Mouse (Mus musculus) left cerebral cortex, adult 18-20 months (tissue): ENCODE results near the gene Adipor1. TPM values are rescaled to one million over a fixed set of nuclear protein-coding genes. Genes with fewer than 3 reads are reported as not detected.
"Not testable (repeated sequence)": the region's sequence is repeated elsewhere in the genome, so short reads cannot be mapped to it uniquely, and the experiment has no call there.

ENCODE experiments used
- DNase-seq, 2 experiments: peaks; one replicate each; pipeline ENCODE4 v3.0.0; 2021 to 2022; ENCODE audit warnings: low spot score in 2 of 2, mixed read lengths in 1 of 2
- total RNA-seq, 2 experiments: library from RNA; stranded (reverse); gene quantifications; 2 replicates each; pipeline ENCODE4 v1.2.3; 2021

Adipor1 gene
- total RNA-seq, 2 experiments from 2014 or later, result 59.3 to 61.4 TPM

DNA sequence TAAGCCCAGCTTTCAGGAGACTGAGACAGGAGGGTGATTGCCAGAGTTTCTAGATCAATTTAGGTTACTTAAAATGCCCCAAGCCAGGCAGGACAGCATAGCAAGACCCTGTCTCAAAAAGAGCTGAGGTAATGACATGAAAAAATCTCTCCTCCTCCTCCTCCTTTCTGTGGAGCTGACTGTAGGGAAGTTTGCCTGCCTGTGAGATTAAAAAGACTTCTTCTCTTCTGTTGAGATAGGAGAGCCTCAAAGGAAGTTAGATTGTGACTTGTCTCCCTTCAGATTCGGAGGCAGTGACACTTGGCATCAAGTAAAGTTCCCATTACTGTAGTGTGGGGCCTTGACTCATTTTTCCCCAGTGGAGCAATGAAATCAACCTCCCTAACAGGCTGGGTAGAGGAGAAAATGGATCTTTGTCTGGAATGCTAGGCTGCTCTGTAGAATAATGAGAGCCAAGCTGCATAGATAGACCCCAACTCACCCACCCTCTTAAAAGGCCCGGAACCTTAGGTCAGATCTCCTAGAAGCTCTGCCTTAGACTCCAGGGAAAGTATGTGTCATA, 3.3 kb downstream of the Adipor1 start:
- no peak for DNase-seq

DNA sequence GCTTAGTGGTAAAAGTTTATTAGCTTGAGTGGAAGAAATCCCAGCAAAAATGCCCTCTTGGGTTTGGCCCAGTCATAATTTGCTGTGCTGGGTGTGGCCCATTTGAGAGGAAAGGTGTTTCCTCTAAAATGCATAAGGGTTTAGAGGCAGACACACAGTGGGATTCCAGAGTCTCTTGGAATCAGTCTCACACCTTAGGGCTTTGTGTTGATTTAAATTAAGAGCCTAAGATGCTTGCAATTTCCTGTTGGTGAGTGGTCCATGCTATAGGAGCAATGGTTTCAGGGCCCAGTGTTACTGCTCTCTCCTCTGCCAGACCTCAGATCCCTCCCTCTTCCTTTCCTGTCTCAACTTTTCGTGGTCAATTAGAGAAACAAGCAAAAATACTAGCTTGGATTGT, 4.0 kb downstream of the Adipor1 start:
- no peak for DNase-seq

DNA sequence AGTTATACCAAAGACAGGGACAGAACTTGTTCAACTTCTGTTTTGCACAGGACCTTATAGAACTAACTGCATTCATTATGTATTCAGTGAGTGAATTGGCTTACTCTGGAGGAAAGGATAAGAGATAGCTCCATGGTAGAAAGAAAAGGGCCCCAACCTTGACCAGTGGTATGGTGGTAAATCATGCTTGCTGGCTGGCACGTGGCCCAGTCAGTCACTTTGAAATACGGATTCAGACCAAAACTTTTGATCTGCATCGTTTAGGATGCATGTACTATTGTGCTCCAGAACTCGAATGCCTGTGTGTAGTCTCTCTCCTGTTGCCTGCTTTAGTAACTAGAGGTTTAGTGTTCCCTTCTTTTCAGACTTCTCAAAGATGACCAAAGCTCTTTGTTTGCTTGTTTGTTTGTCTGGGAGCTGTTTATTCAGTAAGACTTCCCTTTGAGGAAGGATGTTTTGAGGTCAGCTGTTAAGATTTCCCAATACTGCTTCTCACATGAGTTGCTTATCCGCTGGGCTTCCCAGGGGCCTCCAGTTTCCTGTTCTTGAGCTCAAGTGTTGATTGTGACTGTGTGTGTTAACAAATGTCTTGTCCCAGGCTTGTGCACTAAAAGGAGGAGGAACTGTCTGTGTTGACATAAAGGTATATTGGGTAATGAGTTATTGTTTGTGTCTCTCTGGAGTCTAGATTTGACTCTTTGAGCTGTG, 4.7 kb downstream of the Adipor1 start:
- DNase-seq, result no peak

DNA sequence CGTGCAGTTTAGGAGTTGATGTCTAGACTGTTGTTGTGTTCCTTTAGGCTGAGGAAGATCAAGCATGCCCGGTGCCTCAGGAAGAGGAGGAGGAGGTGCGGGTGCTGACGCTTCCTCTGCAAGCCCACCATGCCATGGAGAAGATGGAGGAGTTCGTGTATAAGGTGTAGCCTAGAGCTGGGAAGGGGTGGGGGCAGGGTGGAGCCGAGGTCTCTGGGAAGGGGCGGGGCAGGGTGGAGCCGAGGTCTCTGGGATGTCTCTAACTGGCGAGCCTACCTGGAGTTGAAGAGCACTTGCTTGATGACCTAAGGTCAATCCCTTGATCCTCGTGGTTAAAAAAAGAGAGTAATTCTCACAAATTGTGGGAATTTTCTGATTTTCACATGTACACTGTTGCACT, 8.7 kb downstream of the Adipor1 start:
- DNase-seq, result no peak

DNA sequence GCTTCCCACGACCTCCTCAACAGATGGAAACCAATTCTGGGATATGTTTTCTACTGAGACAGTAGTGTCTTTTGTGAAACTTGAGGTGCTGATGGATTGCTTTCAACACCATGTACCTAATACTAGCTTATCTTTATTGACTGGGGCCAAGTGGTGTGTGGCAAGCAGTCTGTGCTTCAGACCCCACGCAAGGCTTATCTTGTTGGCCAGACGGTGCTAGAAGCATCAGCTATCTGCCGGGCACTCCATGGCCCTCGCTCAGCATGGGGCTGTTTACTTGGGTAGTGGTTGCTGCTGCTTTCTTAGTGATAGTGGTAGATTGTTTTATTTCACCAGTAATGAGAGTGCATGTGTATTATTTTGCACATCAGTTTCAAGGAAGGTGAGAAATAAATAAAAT, 11.1 kb downstream of the Adipor1 start:
- no peak for DNase-seq

DNA sequence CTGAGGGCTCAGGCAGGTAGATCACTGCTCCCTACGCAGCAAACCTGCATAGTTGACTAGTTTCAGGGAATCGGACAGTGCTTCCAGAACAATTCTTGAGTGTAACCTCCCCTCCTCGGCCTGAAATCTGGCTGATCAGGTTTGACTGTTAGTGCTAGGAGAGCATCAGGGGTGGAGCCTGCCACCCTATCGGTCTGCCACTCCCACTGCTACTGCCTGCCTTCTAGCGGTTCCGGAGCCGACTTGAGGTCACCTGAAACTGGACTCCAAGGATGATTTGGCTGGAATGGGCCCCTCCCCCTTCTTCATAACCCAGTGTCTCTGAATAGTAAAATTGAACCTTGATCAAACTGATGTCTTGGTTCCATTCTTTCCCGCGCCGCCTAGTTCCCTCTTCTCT, 17.8 kb downstream of the Adipor1 start:
- DNase-seq, result no peak

DNA sequence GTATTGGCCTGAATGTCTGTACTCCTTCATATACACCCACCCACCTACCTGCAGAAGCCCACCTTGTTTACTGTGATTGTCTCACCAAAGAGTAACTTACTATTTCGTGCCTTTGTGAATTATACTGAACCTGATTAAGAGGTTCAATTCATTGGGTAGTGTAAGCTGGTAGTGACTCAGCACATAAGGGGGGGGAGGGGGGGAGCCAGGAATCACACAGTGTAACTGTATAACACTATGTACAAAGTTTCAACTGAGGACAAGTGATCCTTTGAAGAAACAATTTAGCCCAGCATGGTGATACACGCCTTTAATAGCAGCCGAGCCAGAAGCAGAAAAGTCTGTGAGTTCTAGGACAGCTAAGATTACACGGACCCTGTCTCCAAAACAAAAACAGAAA, 18.3 kb downstream of the Adipor1 start:
- no peak for DNase-seq

DNA sequence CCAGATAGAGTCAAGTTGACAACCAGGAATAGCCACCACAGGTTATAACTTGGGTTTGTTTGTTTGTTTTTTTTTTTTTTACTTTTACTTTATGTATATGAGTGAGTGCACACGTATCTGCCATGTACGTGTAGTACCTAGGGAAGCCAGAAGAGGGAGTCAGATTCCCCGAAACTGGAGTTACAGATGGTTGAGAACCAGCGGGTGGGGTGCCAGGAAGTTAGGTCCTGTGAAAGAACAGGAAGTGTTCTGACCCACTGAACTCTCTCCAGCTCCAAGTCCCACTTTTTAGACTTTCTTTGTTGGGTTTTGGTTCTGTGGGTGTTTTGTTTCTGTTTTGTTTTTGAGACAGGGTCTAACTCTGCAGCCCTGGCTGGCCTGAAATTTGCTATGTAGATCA, 20.2 kb downstream of the Adipor1 start:
- DNase-seq, result no peak

DNA sequence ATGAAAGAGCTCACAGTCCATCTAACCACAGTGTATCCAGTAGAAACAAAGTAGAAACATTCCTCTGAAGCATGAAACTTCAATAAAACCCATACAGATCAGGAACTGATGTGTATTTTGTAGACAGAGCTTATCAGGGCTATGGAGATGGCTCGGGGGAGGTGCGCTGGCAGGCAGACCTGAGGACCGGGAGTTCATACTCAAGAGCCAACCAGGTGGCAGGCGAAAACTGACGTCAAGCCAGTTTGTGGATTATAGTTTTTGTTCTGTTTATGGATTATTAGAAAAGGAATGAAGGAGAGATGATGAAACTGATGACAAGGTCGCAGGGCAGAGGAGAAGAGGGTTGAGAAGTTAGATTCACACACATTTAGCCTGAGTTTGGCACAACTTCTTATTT, 25.3 kb downstream of the Adipor1 start:
- no peak for DNase-seq

DNA sequence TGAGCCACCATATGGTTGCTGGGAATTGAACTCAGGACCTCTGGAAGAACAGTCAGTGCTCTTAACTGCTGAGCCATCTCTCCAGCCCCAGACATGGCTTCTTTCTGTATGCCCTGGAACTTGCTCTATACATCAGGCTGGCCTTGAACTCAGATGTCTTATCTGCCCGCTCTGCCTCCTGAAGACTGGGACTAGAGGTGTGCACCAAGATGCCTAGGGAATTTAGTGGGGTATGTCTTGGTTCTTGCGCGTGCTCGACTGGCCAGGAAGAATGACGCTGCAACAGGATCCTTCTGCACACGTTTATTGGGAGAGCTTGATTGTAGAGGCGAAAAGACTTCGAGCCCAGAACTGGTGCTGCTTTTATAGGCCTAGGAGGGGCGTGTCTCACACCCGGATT, 26.6 kb downstream of the Adipor1 start:
- DNase-seq, result not testable (repeated sequence)

DNA sequence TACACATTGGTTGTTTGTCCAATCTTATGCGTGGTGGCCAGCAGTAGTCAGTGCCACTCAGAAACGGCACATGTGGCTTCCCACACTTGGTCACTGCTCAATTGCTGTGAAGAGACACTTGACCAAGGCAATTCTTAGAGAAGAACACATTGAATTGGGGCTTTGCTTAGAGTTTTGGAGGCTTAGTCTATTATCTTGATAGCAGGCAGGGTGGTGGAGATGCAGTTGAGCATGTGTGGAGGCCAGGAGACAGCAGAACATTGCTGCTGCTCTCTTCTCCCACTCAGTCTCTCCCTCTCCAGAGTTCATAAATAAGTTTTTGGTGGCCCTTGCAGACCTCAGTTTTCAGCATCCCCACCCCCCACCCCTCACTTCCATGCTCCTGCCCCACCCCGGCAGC, 27.2 kb downstream of the Adipor1 start:
- DNase-seq, result no peak

DNA sequence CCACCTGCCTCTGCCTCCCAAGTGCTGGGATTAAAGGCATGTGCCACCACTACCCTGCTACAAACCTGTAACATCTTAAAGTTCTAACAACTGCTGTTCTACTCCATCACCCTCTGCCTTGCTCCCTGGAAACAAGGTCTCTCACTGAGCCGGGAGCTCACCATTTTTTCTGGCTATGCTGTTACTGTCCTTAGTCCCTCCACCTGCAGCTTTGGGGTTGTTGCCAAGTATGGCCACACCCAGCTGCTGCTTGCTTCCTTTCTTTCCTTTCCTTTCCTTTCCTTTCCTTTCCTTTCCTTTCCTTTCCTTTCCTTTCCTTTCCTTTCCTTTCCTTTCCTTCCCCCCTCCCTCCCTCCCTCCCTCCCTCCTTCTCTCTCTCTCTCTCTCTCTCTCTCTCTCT, 28.1 kb downstream of the Adipor1 start:
- not testable (repeated sequence) for DNase-seq

DNA sequence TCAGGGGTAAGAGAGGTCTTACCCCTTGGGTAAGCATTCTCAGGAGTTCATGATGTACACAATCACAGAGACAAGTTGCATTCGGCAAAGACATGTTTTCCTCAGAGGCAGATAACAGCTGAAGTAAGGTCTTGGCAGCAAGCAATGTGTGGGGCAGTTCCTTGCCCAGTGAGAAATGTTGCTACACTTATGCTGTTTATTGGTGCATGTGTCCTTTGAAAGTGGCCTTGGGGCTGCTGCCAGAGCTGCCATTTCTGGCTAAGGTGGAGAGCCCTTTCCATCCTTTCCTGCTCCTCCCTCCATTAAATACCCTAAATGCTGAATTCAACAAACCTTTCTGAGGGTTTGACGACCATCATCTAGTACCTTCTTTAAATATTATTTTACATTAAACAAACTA, 30.2 kb downstream of the Adipor1 start:
- DNase-seq, result no peak

DNA sequence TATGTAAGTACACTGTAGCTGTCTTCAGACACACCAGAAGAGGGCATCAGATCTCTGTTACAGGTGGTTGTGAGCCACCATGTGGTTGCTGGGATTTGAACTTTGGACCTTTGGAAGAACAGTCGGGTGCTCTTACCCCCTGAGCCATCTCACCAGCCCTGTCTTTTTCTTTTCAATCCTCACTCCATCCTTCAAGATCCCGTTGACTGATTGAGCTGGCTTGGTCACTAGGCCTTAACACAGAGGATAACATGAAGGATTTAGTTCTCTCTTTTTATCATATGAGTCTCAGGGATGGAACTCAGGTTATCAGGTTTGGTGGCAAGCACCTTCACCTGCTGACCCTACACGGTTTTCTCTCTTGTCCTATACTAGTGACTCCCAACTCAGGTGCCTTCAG, 33.4 kb downstream of the Adipor1 start:
- DNase-seq, result not testable (repeated sequence)

DNA sequence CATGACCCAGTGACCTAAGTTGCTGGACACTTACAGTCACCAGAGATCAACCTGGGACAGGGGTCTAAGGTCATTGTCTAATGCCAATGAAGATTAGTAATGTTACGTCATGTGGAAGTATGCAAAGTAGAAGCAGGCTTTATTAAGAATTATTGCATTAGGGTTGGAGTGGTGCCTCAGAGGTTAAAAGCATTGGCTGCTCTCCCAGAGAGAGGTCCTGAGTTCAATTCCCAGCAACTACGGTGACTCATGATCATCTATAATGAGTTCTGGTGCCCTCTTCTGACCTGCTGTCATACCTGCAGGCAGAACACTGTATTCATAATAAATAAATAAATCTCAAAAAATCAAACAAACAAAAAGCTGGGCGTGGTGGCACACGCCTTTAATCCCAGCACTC, 35.0 kb downstream of the Adipor1 start:
- no peak for DNase-seq

DNA sequence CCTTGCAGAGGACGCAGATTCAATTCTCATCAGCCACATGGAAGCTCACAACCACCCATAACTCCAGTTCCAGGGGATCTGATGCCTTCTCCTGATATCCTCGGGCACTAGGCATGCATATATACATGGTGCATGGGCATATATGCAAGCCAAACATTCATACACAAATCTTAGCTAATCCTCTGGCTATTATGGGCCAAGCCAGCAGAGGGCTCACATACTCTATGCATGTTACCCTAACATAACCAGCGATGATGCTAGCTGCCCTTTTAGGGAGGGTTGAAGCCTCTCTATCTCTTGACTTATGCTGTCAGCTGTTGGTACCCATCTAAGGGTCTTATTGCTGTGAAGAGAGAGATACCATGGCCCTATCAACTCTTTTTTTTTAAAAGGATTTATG, 35.8 kb downstream of the Adipor1 start:
- DNase-seq, result peak; percentile 48 to 50

DNA sequence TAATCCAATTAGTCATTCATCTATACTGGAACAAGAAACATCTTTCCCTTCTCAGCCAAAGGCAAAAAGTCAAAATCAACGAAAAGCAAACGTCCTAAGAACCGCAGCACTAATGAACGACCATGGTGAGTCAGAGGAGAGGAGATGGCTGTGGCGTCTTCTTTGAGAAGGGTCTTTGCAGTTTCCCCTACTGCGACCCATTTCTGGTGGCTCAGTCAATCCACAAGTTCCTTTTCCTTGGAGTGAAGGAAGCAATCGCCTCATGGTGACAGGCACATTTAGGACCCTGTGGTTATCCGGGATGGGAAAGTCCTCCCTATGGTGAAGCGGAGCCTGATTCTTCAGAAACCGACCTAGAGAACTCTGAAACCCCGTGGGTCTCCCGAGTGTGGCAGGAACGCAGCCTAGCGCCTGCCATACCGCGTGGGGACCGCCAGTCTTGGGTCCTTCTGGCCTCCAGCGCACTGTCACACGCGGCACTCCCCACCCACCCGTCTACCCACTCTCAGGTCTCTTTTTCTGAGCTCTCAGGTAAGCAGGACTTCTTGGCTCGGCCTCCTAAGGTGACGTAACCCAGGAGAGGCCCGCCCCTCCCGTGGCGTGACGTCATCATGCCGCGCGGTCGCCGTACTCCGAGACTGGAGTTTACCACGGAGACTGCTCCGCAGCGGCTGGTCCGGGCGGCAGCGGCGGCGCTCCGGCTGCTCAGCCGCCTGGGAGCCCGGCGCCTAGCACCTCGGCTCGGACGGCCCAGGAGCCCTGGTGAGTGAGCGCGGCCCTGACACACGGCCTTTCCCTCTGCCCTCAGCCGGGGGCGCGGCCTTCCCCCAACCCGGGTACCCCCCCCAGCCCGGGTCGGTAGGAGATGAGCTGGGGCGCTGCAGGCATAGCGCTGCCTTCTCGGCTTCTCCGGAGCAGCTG, 40.0 kb downstream of the Adipor1 start, which contains the start of gene Klhl12:
TSS of gene Klhl12 (plus strand) at position 628 of the 921 bp plus-strand sequence.
- peak; percentile 95 to 97 for DNase-seq

DNA sequence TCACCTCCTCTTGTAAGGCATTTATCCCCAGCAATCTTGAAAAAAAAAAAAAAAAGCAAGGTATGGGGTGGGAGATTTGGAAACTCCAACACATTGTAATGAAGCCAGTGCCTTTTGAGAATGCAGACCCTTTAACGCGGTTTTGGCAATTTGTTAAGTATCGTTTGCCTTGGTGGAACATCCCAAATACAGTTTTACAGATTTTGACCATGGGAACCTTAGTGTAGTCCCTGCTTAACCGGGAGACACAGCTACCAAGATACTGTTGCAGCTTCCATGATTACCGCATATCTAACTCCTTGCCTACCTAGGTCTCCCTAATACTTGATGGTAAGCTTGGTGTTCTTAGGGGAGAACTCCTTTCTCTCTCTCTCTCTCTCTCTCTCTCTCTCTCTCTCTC, 40.9 kb downstream of the Adipor1 start:
- no peak for DNase-seq

DNA sequence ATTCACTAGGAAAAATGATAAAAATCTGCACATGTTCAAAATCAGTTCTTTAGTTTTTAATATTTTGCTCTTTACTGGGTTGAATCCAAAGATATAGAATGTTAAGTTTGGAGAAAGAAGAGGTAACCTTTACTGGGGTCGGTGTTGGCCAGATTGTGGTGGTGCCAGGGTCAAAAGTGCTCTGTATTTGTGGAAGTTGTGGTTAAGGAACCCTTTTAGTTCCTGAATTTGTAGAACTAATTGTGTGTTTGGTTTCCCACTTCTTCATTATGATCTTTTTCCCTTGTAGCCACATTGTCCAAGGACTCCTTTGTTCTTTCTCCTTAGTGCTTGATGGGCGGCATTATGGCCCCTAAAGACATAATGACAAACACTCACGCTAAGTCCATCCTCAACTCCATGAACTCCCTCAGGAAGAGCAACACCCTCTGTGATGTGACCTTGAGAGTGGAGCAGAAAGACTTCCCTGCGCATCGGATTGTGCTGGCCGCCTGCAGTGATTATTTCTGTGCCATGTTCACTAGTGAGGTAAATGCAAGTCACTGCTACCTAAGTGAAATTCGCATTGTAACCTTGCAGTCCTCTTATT, 43.1 kb downstream of the Adipor1 start:
- no peak for DNase-seq

DNA sequence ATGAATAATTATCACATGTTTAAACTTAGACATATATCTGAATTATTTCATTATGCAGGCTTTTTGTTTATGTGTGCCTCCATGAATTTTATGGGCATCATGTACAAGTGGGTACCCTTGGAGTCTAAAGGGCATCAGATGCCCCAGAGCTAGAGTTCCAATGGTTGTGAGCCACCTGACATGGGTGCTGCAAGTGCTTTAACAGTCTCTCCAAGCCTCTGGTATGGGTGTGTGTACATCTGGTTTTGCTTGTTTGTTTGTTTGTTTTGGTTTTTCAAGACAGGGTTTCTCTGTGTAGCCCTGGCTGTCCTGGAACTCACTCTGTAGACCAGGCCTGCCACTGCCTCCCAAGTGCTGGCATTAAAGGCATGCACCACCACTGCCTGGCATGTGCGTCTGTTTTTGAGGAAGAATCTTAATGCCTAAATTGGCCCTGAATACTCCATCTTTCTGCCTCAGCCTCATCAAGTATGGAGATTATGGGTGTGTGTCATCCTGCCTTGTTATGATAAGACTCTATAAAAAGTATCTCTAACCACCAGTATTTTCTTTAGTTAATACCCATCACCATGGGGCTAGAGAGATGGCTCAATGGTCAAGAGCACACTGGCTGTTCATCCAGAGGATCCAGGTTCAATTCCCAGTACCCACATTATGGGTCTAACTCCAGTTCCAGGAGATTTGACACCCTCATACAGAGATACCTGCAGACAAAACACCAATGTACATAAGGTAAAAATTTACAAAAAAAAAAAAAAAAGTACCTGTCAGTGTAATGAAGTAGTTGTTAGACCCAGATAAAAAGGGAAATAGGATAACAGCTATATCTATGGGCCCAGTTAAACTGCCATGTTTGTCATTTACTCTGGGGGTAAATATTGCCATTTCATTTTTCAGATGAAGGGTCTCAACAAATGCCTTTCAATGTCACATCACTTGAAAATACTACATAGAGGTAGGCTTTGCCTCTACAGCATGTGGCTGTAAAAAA, 45.4 kb downstream of the Adipor1 start:
- DNase-seq, result no peak
